Mouse (Mus musculus): ENCODE measurements around the gene Mapk8.
"Not testable (repeated sequence)": the region's sequence is repeated elsewhere in the genome, so short reads cannot be mapped to it uniquely, and the experiment has no call there.

The Mapk8 gene

GRCm38 (mm10) chr14:33447027-33447569, at the start of gene Mapk8:
Mapk8 (minus strand) TSS chr14:33447158.
- peak; percentile 96 for DNase-seq

DNA sequence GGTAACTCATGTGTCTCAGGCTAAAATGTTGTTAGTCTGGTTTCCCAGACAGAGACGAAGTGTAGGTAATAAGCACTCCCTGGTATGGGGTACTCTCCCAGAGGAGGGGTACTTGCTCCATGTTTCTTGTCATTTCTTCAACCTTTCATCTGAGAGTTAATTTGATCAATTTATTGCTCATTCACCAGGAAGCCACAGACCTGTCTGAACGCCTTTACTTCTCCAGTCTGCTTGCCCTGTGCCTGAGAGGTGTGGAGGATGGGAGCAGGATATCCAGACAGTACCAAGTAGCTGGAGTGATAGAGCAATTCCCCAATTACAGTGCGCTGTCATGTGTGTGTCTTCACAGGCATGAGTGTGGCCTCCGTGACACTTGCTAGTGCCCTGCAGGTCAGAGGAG, 48.3 kb upstream of the Mapk8 start:
- no peak for DNase-seq

- DNase-seq = no peak
Measured at GRCm38 (mm10) chr14:33487805-33488550, 41.0 kb upstream of the Mapk8 start.

DNA sequence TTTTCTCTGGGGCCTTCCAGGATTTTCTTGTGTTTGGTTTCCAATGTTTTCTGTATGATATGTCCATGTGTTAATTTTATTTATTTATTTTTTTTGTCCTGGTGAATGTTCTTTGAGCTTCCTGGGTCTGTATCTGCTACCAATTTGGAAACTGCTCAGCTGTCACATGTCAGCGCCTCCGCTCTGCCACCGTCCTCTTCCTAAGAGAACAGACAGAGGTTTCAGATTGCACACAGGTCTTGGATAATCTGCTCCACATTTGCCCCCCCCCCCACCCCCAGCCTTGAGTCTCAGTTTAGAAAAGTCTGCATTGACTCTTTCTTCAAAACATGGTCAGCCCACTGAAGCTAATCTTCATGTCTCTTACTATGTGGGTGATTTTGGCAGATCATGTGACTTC, 35.0 kb upstream of the Mapk8 start:
- DNase-seq = no peak

GRCm38 (mm10) chr14:33476094-33476760, 29.3 kb upstream of the Mapk8 start:
- DNase-seq = no peak

DNA sequence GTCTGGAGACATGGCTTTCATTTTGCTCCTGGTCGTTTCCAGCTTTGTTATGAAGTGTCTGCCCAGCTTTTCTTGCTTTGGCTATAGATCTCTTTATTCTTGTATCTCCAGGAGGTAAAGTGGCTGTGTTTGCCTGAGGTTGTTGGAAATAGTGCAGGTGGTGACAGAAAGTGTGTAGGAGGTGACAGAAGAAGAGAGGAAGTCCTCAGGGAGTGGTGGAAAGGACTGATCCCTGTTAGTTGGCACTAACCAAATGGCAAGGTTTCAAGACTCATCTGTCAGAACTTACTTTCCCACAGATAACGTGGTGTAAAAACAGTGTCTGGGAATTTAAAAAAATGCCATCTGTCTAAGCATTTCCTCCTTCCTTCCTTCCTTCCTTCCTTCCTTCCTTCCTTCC, 27.5 kb upstream of the Mapk8 start:
- DNase-seq = peak; percentile 41

- DNase-seq = no peak
Measured at GRCm38 (mm10) chr14:33471331-33471730, 24.4 kb upstream of the Mapk8 start, which contains the start of gene Frmpd2. Frmpd2 (plus strand) TSS chr14:33471696.

- DNase-seq = no peak
Measured at GRCm38 (mm10) chr14:33467766-33468165, 20.8 kb upstream of the Mapk8 start.

DNA sequence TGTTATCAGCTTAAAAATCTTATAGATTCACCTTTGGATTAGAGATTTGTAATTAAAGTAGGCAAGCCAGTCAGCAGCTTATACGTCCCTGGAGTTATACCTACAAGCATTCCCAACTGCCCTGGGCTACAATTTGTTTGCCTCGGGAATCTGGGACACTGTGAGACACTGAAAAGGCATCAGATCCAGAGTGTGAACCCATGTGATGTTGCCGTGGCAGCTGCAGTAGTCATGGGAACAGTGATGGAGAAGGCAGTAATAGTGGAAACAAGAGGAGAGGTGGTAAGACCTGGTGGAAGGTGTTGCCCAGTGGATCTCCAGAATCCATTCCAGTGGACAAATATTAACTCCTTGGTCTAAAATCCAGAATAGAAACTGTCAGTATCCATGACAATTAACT, 16.7 kb upstream of the Mapk8 start:
- DNase-seq = no peak

DNA sequence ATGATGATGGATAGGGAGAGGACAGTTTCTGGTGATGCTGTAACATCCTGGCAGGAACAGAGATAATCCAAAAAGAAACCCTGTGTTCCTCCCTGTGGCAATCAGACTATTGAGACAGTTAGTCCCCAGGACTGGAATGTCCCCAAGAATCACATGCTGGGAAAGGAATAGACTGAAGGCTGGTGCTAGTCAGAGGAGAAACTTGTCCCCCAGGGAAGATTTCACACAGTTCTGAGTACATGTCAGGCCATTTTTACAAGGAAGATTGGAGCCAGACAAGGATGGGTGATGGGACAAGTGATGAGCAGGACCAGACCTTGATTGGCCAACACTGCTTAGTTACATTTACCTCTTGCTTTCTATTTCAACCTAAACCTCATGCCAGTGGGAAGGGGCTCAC, 3.4 kb upstream of the Mapk8 start:
- DNase-seq = no peak

- DNase-seq = peak; percentile 26
Measured at GRCm38 (mm10) chr14:33449296-33449840, 2.4 kb upstream of the Mapk8 start.

DNA sequence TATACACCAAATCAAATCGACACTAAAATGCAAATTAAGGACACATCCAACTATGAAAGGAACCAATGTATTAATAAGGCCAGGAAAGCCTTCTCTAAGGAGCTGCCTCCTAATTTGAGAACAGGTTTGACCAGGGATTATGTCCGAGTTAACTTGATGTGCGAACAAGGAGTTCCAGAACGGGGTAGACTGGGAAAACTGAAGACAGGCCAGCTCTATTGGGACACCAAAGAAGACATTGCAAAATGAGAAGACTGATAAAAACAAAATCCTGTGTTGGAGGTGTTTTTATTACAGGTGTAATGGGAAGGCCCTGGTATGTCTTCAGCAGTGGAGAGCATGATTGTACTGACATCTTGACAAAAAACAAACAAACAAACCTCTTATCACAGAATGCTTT, 1.3 kb upstream of the Mapk8 start:
- no peak for DNase-seq

DNA sequence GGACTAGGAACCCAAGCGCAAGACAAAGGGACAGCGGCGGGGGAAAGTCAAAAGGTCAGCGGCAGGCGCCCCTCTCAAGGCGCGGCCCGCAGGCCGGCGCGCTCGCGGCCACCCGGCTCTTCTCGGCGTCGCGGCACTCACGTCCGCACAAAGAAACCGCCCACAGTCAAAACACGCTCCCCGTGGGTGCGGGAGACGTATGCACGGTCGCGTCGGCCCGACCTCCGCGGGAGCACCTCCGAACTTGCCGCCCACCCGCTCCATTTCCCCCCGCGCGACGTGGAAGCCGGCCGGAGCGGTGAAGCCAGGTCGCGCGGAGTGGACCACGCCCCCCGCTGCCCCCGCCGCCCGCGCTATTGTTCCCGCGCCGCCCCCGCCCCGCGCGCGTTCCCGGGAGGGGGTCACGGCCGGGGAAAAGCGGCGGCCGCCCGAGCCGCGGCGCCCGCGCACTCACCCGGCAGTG, 366 bp downstream of the Mapk8 start:
- peak; percentile 37 for DNase-seq

- no peak for DNase-seq
Measured at GRCm38 (mm10) chr14:33445962-33446361, 996 bp downstream of the Mapk8 start.

GRCm38 (mm10) chr14:33443780-33444179, 3.2 kb downstream of the Mapk8 start:
- DNase-seq = no peak

GRCm38 (mm10) chr14:33432485-33432884, 14.5 kb downstream of the Mapk8 start:
- DNase-seq = not testable (repeated sequence)

DNA sequence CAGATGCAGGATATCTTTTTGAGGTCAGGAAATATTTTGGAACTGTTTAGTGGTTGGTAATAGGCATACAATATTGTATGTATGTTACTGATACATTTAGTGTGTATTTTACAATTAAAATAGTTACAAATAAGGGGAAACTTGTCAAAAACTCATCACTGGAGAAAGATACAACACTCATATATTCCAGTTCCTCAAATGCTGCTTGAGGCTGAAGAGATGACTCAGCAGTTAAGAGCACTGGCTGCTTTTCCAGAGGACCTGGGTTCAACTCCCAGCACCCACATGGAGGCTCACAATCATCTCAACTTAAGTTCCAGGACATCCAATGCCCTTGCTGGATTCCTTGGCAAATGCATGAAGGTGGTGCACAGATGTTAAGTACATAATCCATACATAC, 22.8 kb downstream of the Mapk8 start:
- DNase-seq = no peak

- no peak for DNase-seq
Measured at GRCm38 (mm10) chr14:33423003-33423402, 24.0 kb downstream of the Mapk8 start.

- DNase-seq = no peak
Measured at GRCm38 (mm10) chr14:33418311-33418909, 28.5 kb downstream of the Mapk8 start.

GRCm38 (mm10) chr14:33415746-33416145, 31.2 kb downstream of the Mapk8 start:
- DNase-seq = no peak

DNA sequence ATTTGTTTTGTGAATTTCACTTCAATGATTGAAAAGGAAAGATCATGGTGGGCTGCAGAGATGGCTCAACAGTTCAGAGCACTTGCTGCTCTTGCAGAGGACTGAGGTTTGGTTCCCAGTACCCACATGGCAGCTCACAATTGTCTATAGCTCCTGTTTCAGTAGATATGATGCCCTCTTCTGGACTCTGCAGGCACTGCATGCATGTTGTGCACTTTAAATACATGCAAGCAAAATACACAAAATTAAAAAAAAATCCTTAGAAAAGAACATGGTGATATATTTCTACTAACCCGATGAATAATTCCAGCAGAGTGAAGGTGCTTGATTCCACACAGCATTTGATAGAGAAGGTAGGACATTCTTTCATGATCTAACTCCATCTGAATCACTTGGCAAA, 44.6 kb downstream of the Mapk8 start:
- no peak for DNase-seq

DNA sequence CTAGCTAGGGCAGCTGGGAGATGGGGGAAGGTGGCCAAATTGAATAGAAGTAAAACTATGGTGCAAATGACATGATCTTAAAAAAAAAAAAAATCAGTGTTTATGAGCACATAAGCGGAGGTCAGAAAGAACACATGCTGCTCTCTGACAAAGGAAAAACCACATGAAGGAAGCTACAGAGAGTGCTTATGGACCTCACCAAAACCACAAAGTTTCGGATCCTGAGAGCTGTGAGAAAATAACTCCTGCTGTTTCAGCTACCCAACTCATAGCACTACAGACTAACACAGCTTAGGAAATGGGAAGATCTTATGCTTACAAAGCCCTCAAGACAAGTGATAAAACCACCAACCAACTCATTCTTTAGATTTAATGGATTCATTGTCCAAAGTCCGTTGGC, 46.9 kb downstream of the Mapk8 start:
- DNase-seq = no peak
